7 mouse cellular contexts compared by ENCODE assay signal in genomic region chr1:88699401-88699800, GRCm38 (mm10). TPM values are rescaled to one million over a fixed set of nuclear protein-coding genes. Genes with fewer than 3 reads are reported as not detected.
DNase-seq lines count a peak whose midpoint lies in the region; ATAC-seq and TF ChIP-seq lines count a peak whose summit lies in the region.

No protein-coding gene starts in this region.

- no peak for TF ChIP-seq CTCF in midbrain, postnatal 0 days (IDR thresholded peaks at IDR 0.05)

- peak overlapping the region; percentile 85 for H3K4me3 ChIP-seq in embryonic facial prominence, embryonic 10.5 days
- H3K4me3 ChIP-seq in limb, embryonic 12.5 days (replicated peaks), result peak overlapping the region; percentile 85
- H3K4me3 ChIP-seq in midbrain, postnatal 0 days (ENCODE audit: low read depth, low read length), result peak overlapping the region; percentile 82

- 13% methylated on average over 5 of the region's 5 CpGs for WGBS in embryonic facial prominence, embryonic 10.5 days
- 13% methylated on average over 5 of the region's 5 CpGs for WGBS in limb, embryonic 12.5 days
- 3% methylated on average over 5 of the region's 5 CpGs for WGBS in midbrain, postnatal 0 days

- H3K27me3 ChIP-seq in embryonic facial prominence, embryonic 10.5 days (replicated peaks; ENCODE audit: low read depth, poor library complexity, severe bottlenecking), result peaks cover 21% of the 10 kb centered on the region
- H3K27me3 ChIP-seq in limb, embryonic 12.5 days, result peaks cover 3% of the 10 kb centered on the region; the same call in 1 of the 2 replicates
- H3K27me3 ChIP-seq in midbrain, postnatal 0 days (ENCODE audit: insufficient read depth, low read length), result no peaks in the 10 kb centered on the region

- peaks cover 21% of the 10 kb centered on the region for H3K36me3 ChIP-seq in embryonic facial prominence, embryonic 10.5 days (replicated peaks)
- H3K36me3 ChIP-seq in limb, embryonic 12.5 days, result peaks cover 7% of the 10 kb centered on the region; the same call in 1 of the 2 replicates
- peaks cover 2% of the 10 kb centered on the region; the same call in 1 of the 2 replicates for H3K36me3 ChIP-seq in midbrain, postnatal 0 days (ENCODE audit: insufficient read depth, low read length)

- peaks cover 33% of the 10 kb centered on the region for H3K4me1 ChIP-seq in embryonic facial prominence, embryonic 10.5 days
- H3K4me1 ChIP-seq in limb, embryonic 12.5 days (replicated peaks), result peaks cover 27% of the 10 kb centered on the region
- H3K4me1 ChIP-seq in midbrain, postnatal 0 days (ENCODE audit: insufficient read depth, low read length), result peaks cover 8% of the 10 kb centered on the region; the same call in 1 of the 2 replicates

- no peaks in the 10 kb centered on the region for H3K9me3 ChIP-seq in embryonic facial prominence, embryonic 10.5 days
- H3K9me3 ChIP-seq in limb, embryonic 12.5 days, result no peaks in the 10 kb centered on the region
- H3K9me3 ChIP-seq in midbrain, postnatal 0 days (ENCODE audit: low read length), result no peaks in the 10 kb centered on the region

- H3K4me2 ChIP-seq in limb, embryonic 12.5 days, result peak overlapping the region; percentile 89
- peak overlapping the region; percentile 84 for H3K4me2 ChIP-seq in midbrain, postnatal 0 days (ENCODE audit: low read depth, low read length, poor library complexity, severe bottlenecking)

- DNase-seq in spleen, postnatal 36 days (ENCODE audit: low spot score in 2 of 2), result peak; percentile 30 to 46
- DNase-seq in spleen, postnatal 14 days (ENCODE audit: low spot score in 2 of 2), result no peak
- DNase-seq in embryonic facial prominence, embryonic 10.5 days (ENCODE audit: low spot score), result peak; percentile 58
- peak; percentile 48 to 49 for DNase-seq in heart, postnatal 14 days
- peak; percentile 69 for DNase-seq in midbrain, postnatal 0 days (ENCODE audit: low spot score)
- no peak for DNase-seq in frontal cortex, postnatal 10 days (ENCODE audit: low spot score in 2 of 2)

- H3K27ac ChIP-seq in embryonic facial prominence, embryonic 10.5 days (replicated peaks), result peak overlapping the region; percentile 96
- no peak overlapping the region for H3K27ac ChIP-seq in limb, embryonic 12.5 days
- H3K27ac ChIP-seq in midbrain, postnatal 0 days (ENCODE audit: low read depth, low read length), result peak overlapping the region; percentile 98

- no peak for ATAC-seq in limb, embryonic 12.5 days (ENCODE audit: insufficient number of reproducible peaks, insufficient read depth, low FRiP score, low TSS enrichment, low read depth)
- ATAC-seq in midbrain, postnatal 0 days (ENCODE audit: low FRiP score), result no peak

- intact Hi-C loops in heart, postnatal 14 days (cut with DNase I), result no loop called here

- no peak overlapping the region for H3K9ac ChIP-seq in limb, embryonic 12.5 days (replicated peaks)
- peak overlapping the region; percentile 98 for H3K9ac ChIP-seq in midbrain, postnatal 0 days (replicated peaks; ENCODE audit: low read length, poor library complexity, severe bottlenecking)

RNA-seq across cellular contexts. Expression of gene Arl4c, which starts 2.6 kb away (rescaled TPM):
- polyA plus RNA-seq in embryonic facial prominence, embryonic 10.5 days (2016; fragmentation: Nextera tagmentation; extraction: Ambion mirVana), result 14.8 and 15.4 TPM in 2 replicates
- total RNA-seq in heart, postnatal 14 days (2021), result 1 to 10 TPM; 7.8 to 8.8 TPM
- polyA plus RNA-seq in limb, embryonic 12.5 days (2016; fragmentation: Nextera tagmentation; extraction: Ambion mirVana), result 16.3 and 17.7 TPM in 2 replicates
- total RNA-seq in midbrain, postnatal 0 days (2014; rRNA removed), result 101 and 115 TPM in 2 replicates
- polyA plus RNA-seq in midbrain, postnatal 0 days (2015; fragmentation: Nextera tagmentation; extraction: Ambion mirVana), result 44.4 and 47.4 TPM in 2 replicates

Comparison
In these comparisons a context has a peak if more than half of its experiments do, and no peak if none do; other contexts are left out.
1. DNase-seq: peak in spleen, postnatal 36 days (2 of 2), embryonic facial prominence, embryonic 10.5 days (single experiment), heart, postnatal 14 days (2 of 2) and midbrain, postnatal 0 days (single experiment); none in spleen, postnatal 14 days (0 of 2) and frontal cortex, postnatal 10 days (0 of 2).
2. Peak in every context shown above with its lines, with median percentiles within 50 percentile points of each other: H3K4me3 ChIP-seq.